Mouse (Mus musculus): ENCODE results near the gene Pck1. TPM values are rescaled to one million over a fixed set of nuclear protein-coding genes. Genes with fewer than 3 reads are reported as not detected.

Gene Pck1
- polyA plus RNA-seq, 1 experiment from 2014 or later = 0.23 TPM

DNA sequence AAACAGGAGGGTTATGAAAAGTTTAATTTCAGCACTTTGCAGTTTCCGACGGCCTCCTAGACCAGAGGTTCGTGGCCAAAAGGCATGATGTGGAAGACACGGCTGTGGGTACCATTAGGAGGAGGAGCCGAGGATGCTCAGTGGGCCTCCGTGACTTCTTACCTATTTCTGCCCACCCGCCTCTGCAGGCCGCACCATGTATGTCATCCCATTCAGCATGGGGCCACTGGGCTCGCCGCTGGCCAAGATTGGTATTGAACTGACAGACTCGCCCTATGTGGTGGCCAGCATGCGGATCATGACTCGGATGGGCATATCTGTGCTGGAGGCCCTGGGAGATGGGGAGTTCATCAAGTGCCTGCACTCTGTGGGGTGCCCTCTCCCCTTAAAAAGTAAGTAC lies 1.7 kb downstream of the Pck1 start:
- no peaks in the 10 kb centered on the region for H3K27me3 ChIP-seq (ENCODE audit: control insufficient read depth, insufficient read depth, low read length)
- no peak overlapping the region for H3K4me2 ChIP-seq (replicated peaks; ENCODE audit: low read depth, low read length)
- 92% methylated on average over 13 of the region's 13 CpGs for WGBS
- H3K4me1 ChIP-seq (ENCODE audit: control insufficient read depth, insufficient read depth, low read length) = peaks cover 21% of the 10 kb centered on the region; the same call in 1 of the 2 replicates
- H3K27ac ChIP-seq (ENCODE audit: low read length) = no peak overlapping the region
- no peak overlapping the region for H3K4me3 ChIP-seq (ENCODE audit: low read depth, low read length)
- no peaks in the 10 kb centered on the region for H3K36me3 ChIP-seq (ENCODE audit: control insufficient read depth, insufficient read depth, low read length)
- no peak overlapping the region for H3K9ac ChIP-seq (replicated peaks; ENCODE audit: low read depth, low read length)
- ATAC-seq (ENCODE audit: insufficient number of reproducible peaks, insufficient read depth, low FRiP score, low read depth) = no peak
- H3K9me3 ChIP-seq (ENCODE audit: control insufficient read depth, low read depth, low read length) = no peaks in the 10 kb centered on the region

DNA sequence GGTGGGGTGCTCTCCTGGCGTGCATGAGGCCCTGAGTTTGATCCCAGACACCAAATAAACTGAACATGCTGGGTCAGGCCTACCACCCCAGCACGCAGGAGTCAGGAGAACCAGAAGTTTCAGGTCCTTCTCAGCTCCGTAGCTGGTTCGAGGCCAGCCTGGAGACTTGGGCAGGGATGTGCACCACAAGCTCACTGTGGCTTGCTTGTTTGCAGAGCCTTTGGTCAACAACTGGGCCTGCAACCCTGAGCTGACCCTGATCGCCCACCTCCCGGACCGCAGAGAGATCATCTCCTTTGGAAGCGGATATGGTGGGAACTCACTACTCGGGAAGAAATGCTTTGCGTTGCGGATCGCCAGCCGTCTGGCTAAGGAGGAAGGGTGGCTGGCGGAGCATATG lies 2.1 kb downstream of the Pck1 start:
- WGBS = 88% methylated on average over 14 of the region's 14 CpGs
- Histone ChIP-seq H3K36me3 (ENCODE audit: control insufficient read depth, insufficient read depth, low read length) (no peaks in the 10 kb centered on the region), H3K27me3 (ENCODE audit: control insufficient read depth, insufficient read depth, low read length) (no peaks in the 10 kb centered on the region)

DNA sequence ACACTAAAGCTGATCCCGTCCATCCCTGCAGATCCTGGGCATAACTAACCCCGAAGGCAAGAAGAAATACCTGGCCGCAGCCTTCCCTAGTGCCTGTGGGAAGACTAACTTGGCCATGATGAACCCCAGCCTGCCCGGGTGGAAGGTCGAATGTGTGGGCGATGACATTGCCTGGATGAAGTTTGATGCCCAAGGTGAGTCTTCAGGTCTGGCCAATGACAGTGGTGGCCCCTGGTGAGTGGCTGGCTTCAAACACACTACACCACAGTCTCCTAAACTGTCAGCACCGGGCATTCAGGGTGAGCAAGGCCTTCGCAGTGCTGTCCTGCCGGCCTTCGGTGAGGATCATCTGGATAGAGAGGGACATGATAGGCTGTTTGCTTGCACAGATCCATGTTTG lies 3.1 kb downstream of the Pck1 start:
- Histone ChIP-seq H3K9me3 (ENCODE audit: control insufficient read depth, low read depth, low read length) (no peaks in the 10 kb centered on the region), H3K4me2 (replicated peaks; ENCODE audit: low read depth, low read length) (no peak overlapping the region), H3K27ac (ENCODE audit: low read length) (no peak overlapping the region), H3K4me3 (ENCODE audit: low read depth, low read length) (no peak overlapping the region), H3K9ac (replicated peaks; ENCODE audit: low read depth, low read length) (no peak overlapping the region), H3K4me1 (ENCODE audit: control insufficient read depth, insufficient read depth, low read length) (peaks cover 18% of the 10 kb centered on the region; the same call in 1 of the 2 replicates), H3K36me3 (ENCODE audit: control insufficient read depth, insufficient read depth, low read length) (no peaks in the 10 kb centered on the region), H3K27me3 (ENCODE audit: control insufficient read depth, insufficient read depth, low read length) (no peaks in the 10 kb centered on the region)
- no peak for ATAC-seq (ENCODE audit: insufficient number of reproducible peaks, insufficient read depth, low FRiP score, low read depth)
- 96% methylated on average over 10 of the region's 10 CpGs for WGBS

More for the DNA sequence above, 2.1 kb downstream of the Pck1 start:
- H3K4me3 ChIP-seq (ENCODE audit: low read depth, low read length) = no peak overlapping the region
- no peak for ATAC-seq (ENCODE audit: insufficient number of reproducible peaks, insufficient read depth, low FRiP score, low read depth)
- H3K4me1 ChIP-seq (ENCODE audit: control insufficient read depth, insufficient read depth, low read length) = peaks cover 21% of the 10 kb centered on the region; the same call in 1 of the 2 replicates
- no peaks in the 10 kb centered on the region for H3K9me3 ChIP-seq (ENCODE audit: control insufficient read depth, low read depth, low read length)
- H3K4me2 ChIP-seq (replicated peaks; ENCODE audit: low read depth, low read length) = no peak overlapping the region
- no peak overlapping the region for H3K27ac ChIP-seq (ENCODE audit: low read length)
- no peak overlapping the region for H3K9ac ChIP-seq (replicated peaks; ENCODE audit: low read depth, low read length)

DNA sequence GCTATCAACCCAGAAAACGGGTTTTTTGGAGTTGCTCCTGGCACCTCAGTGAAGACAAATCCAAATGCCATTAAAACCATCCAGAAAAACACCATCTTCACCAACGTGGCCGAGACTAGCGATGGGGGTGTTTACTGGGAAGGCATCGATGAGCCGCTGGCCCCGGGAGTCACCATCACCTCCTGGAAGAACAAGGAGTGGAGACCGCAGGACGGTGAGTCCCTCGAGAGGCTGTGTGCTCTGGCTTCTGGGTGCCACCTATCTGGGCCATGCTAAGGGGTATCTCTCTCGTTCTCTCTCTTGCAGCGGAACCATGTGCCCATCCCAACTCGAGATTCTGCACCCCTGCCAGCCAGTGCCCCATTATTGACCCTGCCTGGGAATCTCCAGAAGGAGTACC lies 4.1 kb downstream of the Pck1 start:
- no peaks in the 10 kb centered on the region for H3K36me3 ChIP-seq (ENCODE audit: control insufficient read depth, insufficient read depth, low read length)
- no peak overlapping the region for H3K4me3 ChIP-seq (ENCODE audit: low read depth, low read length)
- no peak overlapping the region for H3K4me2 ChIP-seq (replicated peaks; ENCODE audit: low read depth, low read length)
- no peak overlapping the region for H3K27ac ChIP-seq (ENCODE audit: low read length)
- H3K9me3 ChIP-seq (ENCODE audit: control insufficient read depth, low read depth, low read length) = no peaks in the 10 kb centered on the region
- H3K27me3 ChIP-seq (ENCODE audit: control insufficient read depth, insufficient read depth, low read length) = no peaks in the 10 kb centered on the region
- no peak overlapping the region for H3K9ac ChIP-seq (replicated peaks; ENCODE audit: low read depth, low read length)
- no peak for ATAC-seq (ENCODE audit: insufficient number of reproducible peaks, insufficient read depth, low FRiP score, low read depth)
- 84% methylated on average over 13 of the region's 13 CpGs for WGBS
- H3K4me1 ChIP-seq (ENCODE audit: control insufficient read depth, insufficient read depth, low read length) = peaks cover 13% of the 10 kb centered on the region; the same call in 1 of the 2 replicates

DNA sequence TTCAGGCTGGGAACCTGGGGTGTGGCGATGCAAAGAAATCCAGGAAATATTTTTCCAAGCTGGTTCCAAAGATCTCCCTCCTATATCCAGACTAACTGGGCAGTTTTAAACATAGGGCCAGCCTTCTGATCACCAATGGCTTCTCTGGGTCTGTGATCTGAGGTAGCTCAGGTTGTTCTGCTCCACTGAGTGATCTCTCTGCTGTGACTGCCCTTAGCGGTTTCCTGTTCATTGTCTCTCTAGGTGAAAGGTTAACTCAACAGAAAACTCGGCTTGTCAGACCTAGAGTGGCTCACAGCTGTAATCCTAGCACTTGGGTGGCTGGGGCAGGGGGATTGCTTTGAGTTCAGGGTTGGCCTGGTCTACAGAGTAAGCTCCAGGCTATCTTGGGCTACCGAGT lies 4.5 kb downstream of the Pck1 start:
- H3K4me2 ChIP-seq (replicated peaks; ENCODE audit: low read depth, low read length) = no peak overlapping the region
- no peak for ATAC-seq (ENCODE audit: insufficient number of reproducible peaks, insufficient read depth, low FRiP score, low read depth)
- H3K9me3 ChIP-seq (ENCODE audit: control insufficient read depth, low read depth, low read length) = no peaks in the 10 kb centered on the region
- H3K4me1 ChIP-seq (ENCODE audit: control insufficient read depth, insufficient read depth, low read length) = peaks cover 9% of the 10 kb centered on the region; the same call in 1 of the 2 replicates
- H3K9ac ChIP-seq (replicated peaks; ENCODE audit: low read depth, low read length) = no peak overlapping the region
- no peaks in the 10 kb centered on the region for H3K36me3 ChIP-seq (ENCODE audit: control insufficient read depth, insufficient read depth, low read length)
- 58% methylated on average over 4 of the region's 4 CpGs for WGBS
- H3K27me3 ChIP-seq (ENCODE audit: control insufficient read depth, insufficient read depth, low read length) = no peaks in the 10 kb centered on the region
- H3K27ac ChIP-seq (ENCODE audit: low read length) = no peak overlapping the region
- no peak overlapping the region for H3K4me3 ChIP-seq (ENCODE audit: low read depth, low read length)

DNA sequence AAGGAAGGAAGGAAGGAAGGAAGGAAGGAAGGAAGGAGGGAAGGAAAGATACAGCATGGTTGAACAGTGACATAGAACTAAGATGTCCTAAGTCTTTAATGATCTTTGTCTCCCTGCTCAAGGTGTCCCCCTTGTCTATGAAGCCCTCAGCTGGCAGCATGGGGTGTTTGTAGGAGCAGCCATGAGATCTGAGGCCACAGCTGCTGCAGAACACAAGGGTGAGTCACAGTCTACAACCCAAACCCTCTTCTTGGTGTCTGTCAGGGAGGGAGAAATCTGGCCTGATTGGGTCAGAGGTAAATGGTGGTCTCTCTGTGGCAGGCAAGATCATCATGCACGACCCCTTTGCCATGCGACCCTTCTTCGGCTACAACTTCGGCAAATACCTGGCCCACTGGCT lies 5.0 kb downstream of the Pck1 start:
- Histone ChIP-seq H3K27me3 (ENCODE audit: control insufficient read depth, insufficient read depth, low read length) (no peaks in the 10 kb centered on the region), H3K9ac (replicated peaks; ENCODE audit: low read depth, low read length) (no peak overlapping the region), H3K9me3 (ENCODE audit: control insufficient read depth, low read depth, low read length) (no peaks in the 10 kb centered on the region), H3K4me2 (replicated peaks; ENCODE audit: low read depth, low read length) (no peak overlapping the region), H3K4me1 (ENCODE audit: control insufficient read depth, insufficient read depth, low read length) (peaks cover 4% of the 10 kb centered on the region; the same call in 1 of the 2 replicates), H3K36me3 (ENCODE audit: control insufficient read depth, insufficient read depth, low read length) (no peaks in the 10 kb centered on the region), H3K27ac (ENCODE audit: low read length) (no peak overlapping the region), H3K4me3 (ENCODE audit: low read depth, low read length) (no peak overlapping the region)
- WGBS = 94% methylated on average over 4 of the region's 4 CpGs
- ATAC-seq (ENCODE audit: insufficient number of reproducible peaks, insufficient read depth, low FRiP score, low read depth) = no peak

DNA sequence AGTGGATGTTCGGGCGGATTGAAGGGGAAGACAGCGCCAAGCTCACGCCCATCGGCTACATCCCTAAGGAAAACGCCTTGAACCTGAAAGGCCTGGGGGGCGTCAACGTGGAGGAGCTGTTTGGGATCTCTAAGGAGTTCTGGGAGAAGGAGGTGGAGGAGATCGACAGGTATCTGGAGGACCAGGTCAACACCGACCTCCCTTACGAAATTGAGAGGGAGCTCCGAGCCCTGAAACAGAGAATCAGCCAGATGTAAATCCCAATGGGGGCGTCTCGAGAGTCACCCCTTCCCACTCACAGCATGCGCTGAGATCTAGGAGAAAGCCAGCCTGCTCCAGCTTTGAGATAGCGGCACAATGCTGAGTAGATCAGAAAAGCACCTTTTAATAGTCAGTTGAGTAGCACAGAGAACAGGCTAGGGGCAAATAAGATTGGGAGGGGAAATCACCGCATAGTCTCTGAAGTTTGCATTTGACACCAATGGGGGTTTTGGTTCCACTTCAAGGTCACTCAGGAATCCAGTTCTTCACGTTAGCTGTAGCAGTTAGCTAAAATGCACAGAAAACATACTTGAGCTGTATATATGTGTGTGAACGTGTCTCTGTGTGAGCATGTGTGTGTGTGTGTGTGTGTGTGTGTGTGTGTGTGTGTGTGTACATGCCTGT lies 5.7 kb downstream of the Pck1 start:
- no peaks in the 10 kb centered on the region for H3K9me3 ChIP-seq (ENCODE audit: control insufficient read depth, low read depth, low read length)
- H3K27me3 ChIP-seq (ENCODE audit: control insufficient read depth, insufficient read depth, low read length) = no peaks in the 10 kb centered on the region
- H3K27ac ChIP-seq (ENCODE audit: low read length) = no peak overlapping the region
- no peaks in the 10 kb centered on the region for H3K4me1 ChIP-seq (ENCODE audit: control insufficient read depth, insufficient read depth, low read length)
- H3K4me2 ChIP-seq (replicated peaks; ENCODE audit: low read depth, low read length) = no peak overlapping the region
- ATAC-seq (ENCODE audit: insufficient number of reproducible peaks, insufficient read depth, low FRiP score, low read depth) = no peak
- H3K9ac ChIP-seq (replicated peaks; ENCODE audit: low read depth, low read length) = no peak overlapping the region
- 89% methylated on average over 19 of the region's 19 CpGs for WGBS
- H3K36me3 ChIP-seq (ENCODE audit: control insufficient read depth, insufficient read depth, low read length) = no peaks in the 10 kb centered on the region
- H3K4me3 ChIP-seq (ENCODE audit: low read depth, low read length) = no peak overlapping the region

DNA sequence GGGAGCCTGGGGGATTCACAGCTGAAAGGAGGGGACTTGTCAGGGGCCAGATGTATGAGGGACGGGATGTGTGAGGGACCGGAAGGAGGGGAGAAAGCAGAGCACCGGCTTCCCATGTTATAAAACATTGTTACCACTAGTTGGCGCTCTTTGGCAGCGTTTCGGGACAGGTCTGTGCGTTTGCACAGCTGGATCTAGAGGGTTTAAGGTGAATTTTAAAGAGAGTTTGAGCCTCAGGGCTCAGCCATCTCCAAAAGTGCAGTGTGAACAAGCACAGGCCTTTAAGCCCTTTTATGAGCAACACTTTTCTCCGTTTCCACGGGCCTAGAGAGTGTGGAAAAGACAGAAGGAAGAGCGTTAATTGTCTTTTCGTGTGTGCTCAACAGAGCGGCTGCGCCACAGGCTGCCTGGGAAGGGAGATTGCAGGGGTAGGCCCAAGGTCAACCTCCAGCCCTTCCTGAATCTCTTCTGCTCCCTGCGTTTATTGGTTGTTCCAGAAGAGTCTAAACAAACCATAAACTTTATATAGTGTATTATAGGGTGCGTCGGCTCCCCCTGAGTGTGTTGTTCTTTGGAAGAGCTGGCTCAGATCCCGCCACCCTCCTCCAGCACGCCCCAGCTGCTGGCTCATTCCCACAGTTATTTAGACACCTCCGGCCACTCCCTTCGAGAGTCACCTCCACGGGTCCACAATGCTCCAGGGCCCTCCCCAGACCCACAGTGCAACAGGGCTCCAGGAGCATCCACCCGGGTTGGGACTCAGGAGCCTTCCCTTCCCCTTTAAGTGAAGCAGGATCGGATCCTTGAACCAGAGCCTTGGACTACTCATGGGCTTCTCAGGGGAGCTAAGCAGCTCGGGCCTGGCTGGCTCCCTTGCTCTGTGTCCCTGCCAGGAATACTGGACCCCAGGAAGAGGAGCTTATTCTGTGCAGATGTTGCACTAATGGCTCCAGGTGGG lies 6.8 kb downstream of the Pck1 start:
- 36% methylated on average over 24 of the region's 24 CpGs for WGBS
- ATAC-seq (ENCODE audit: insufficient number of reproducible peaks, insufficient read depth, low FRiP score, low read depth) = peak; percentile 72; the same call in 1 of the 2 replicates
- H3K27ac ChIP-seq (ENCODE audit: low read length) = peak overlapping the region; percentile 53; the same call in 1 of the 2 replicates

More for the DNA sequence above, 6.8 kb downstream of the Pck1 start:
- Histone ChIP-seq H3K27me3 (ENCODE audit: control insufficient read depth, insufficient read depth, low read length) (no peaks in the 10 kb centered on the region), H3K4me2 (replicated peaks; ENCODE audit: low read depth, low read length) (no peak overlapping the region), H3K9ac (replicated peaks; ENCODE audit: low read depth, low read length) (no peak overlapping the region), H3K9me3 (ENCODE audit: control insufficient read depth, low read depth, low read length) (no peaks in the 10 kb centered on the region), H3K36me3 (ENCODE audit: control insufficient read depth, insufficient read depth, low read length) (no peaks in the 10 kb centered on the region), H3K4me1 (ENCODE audit: control insufficient read depth, insufficient read depth, low read length) (no peaks in the 10 kb centered on the region), H3K4me3 (ENCODE audit: low read depth, low read length) (no peak overlapping the region)
